Mouse (Mus musculus) liver, embryonic 13.5 days (tissue): ENCODE measurements around the gene A4gnt. TPM values are rescaled to one million over a fixed set of nuclear protein-coding genes. Genes with fewer than 3 reads are reported as not detected.
"Not testable (repeated sequence)": the region's sequence is repeated elsewhere in the genome, so short reads cannot be mapped to it uniquely, and the experiment has no call there.

ENCODE experiments used
- ATAC-seq: fragments of 200-750 bp; cut with Nextera tagmentation; 2 replicates; pipeline ENCODE4 v1.8.0; 2017; ENCODE audit warnings: low read depth, mild to moderate bottlenecking, moderate number of reproducible peaks, moderate library complexity
- DNase-seq: peaks from one replicate; pipeline ENCODE4 v3.0.0; 2022
- H3K27ac ChIP-seq: fragments of 300-500 bp; sonication (generic); 2 replicates; pipeline ENCODE4 v1.5.1; 2015; ENCODE audit warnings: moderate library complexity, mild to moderate bottlenecking, inconsistent platforms
- H3K27me3 ChIP-seq: fragments of 300-500 bp; sonication (generic); 2 replicates; pipeline ENCODE4 v1.6.1; 2015; ENCODE audit warnings: mild to moderate bottlenecking, inconsistent platforms
- H3K36me3 ChIP-seq: fragments of 300-500 bp; sonication (generic); 2 replicates; pipeline ENCODE4 v1.6.1; 2015; ENCODE audit warnings: mild to moderate bottlenecking, inconsistent platforms
- H3K4me1 ChIP-seq: fragments of 300-500 bp; sonication (generic); replicated peaks from 2 replicates; pipeline ENCODE4 v1.6.1; 2015; ENCODE audit warnings: inconsistent platforms
- H3K4me2 ChIP-seq: fragments of 300-500 bp; sonication (generic); 2 replicates; pipeline ENCODE4 v1.6.1; 2015; ENCODE audit warnings: inconsistent platforms, mild to moderate bottlenecking, moderate library complexity
- H3K4me3 ChIP-seq: fragments of 300-500 bp; sonication (generic); replicated peaks from 2 replicates; pipeline ENCODE4 v1.5.1; 2015; ENCODE audit warnings: mild to moderate bottlenecking, inconsistent platforms
- H3K9ac ChIP-seq: fragments of 300-500 bp; sonication (generic); 2 replicates; pipeline ENCODE4 v1.6.1; 2015; ENCODE audit warnings: mild to moderate bottlenecking, inconsistent platforms
- H3K9me3 ChIP-seq: fragments of 300-500 bp; sonication (generic); replicated peaks from 2 replicates; pipeline ENCODE4 v1.6.1; 2016; ENCODE audit warnings: inconsistent platforms
- WGBS: fragments of 180-500 bp; shearing (Covaris S2); methylation state at CpG from one replicate; pipeline ENCODE4 v1.1.7; 2015; ENCODE audit not compliant: insufficient replicate concordance; 5-methylcytosine and 5-hydroxymethylcytosine counted together
- polyA plus RNA-seq: library from polyadenylated mRNA; unstranded; fragments of >200 nt; fragmentation: Nextera tagmentation; extraction: Ambion mirVana; gene quantifications from 2 replicates; pipeline ENCODE4 v1.2.1, GENCODE M21; 2015

Gene A4gnt
- polyA plus RNA-seq, result not detected in 2 replicates

DNA sequence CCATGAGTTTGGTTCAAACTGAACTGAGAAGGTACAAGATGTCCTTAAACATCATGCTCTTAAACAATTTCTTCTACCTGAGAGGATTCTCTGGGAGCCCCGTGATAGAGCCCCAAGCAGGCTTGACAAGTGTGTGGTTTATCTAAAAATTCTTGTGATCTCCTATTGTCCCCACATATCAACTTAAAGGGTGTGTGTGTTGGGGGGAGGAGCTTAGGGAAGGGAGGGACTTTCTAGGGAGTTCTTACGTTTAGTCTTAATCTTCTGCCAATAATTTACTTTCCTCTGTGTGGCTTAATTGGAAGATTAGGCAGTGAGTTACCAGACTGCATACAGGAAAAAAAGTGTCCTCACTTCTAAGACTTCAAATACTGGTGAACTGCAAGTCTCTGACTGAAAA is at the start of gene A4gnt:
Gene A4gnt (plus strand): TSS at position 301 of the 400 bp plus-strand sequence.
- H3K4me1 ChIP-seq, result no peaks in the 10 kb centered on the region
- no peaks in the 10 kb centered on the region for H3K9me3 ChIP-seq
- no peaks in the 10 kb centered on the region for H3K36me3 ChIP-seq
- DNase-seq (no peak), ATAC-seq (no peak)
- 10% methylated on average over 2 of the region's 2 CpGs for WGBS
- no peaks in the 10 kb centered on the region for H3K27me3 ChIP-seq
- H3K27ac ChIP-seq, result no peak within 1 kb of the TSS
- no peak within 1 kb of the TSS for H3K4me3 ChIP-seq
- no peak within 1 kb of the TSS for H3K9ac ChIP-seq
- H3K4me2 ChIP-seq, result no peak within 1 kb of the TSS

DNA sequence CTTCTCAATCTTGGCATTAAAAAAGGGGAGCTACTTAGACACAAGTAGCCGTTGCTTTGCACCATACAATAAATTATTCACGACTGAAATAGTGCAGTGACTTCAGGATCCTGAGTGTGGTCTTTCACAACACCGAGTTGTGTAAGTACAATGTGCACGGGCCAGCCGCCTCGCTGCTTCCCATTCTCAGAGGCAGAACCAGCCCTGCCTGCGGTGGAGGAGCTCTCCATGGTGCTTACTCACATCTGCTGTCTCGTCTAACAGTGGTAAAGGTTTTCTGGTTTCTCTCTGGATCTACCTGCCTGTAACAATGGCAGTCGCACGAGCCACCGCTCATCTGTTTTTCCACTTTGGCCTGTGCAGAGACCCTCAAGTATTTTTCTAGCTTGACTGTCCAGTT is 48.6 kb upstream of the A4gnt start:
- no peak overlapping the region for H3K4me3 ChIP-seq
- no peak overlapping the region for H3K27ac ChIP-seq
- peak; percentile 58 for DNase-seq
- no peaks in the 10 kb centered on the region for H3K27me3 ChIP-seq
- 8% methylated on average over 11 of the region's 11 CpGs for WGBS
- H3K4me1 ChIP-seq, result peaks cover 38% of the 10 kb centered on the region
- peak overlapping the region; percentile 9; the same call in 1 of the 2 replicates for H3K4me2 ChIP-seq
- H3K9ac ChIP-seq, result no peak overlapping the region
- no peak for ATAC-seq
- H3K36me3 ChIP-seq, result no peaks in the 10 kb centered on the region
- no peaks in the 10 kb centered on the region for H3K9me3 ChIP-seq

- Histone ChIP-seq H3K27me3 (no peaks in the 10 kb centered on the region), H3K9me3 (no peaks in the 10 kb centered on the region), H3K4me1 (peaks cover 30% of the 10 kb centered on the region), H3K9ac (peak overlapping the region; percentile 88), H3K4me2 (peak overlapping the region; percentile 89), H3K36me3 (no peaks in the 10 kb centered on the region), H3K27ac (peak overlapping the region; percentile 93), H3K4me3 (peak overlapping the region; percentile 93)
- ATAC-seq (no peak; the same call in 1 of the 2 replicates), DNase-seq (no peak)
- 1% methylated on average over 15 of the region's 15 CpGs for WGBS
Measured at GRCm38 (mm10) chr9:99568023-99568346, 44.3 kb upstream of the A4gnt start.

GRCm38 (mm10) chr9:99568347-99569070 is 43.8 kb upstream of the A4gnt start, which contains the start of gene Armc8:
Armc8 (minus strand) TSS chr9:99568899.
- H3K4me1 ChIP-seq, result peaks cover 26% of the 10 kb centered on the region
- no peaks in the 10 kb centered on the region for H3K27me3 ChIP-seq
- WGBS, result under 1% methylated on average over 69 of the region's 70 CpGs
- ATAC-seq (peak; percentile 92), DNase-seq (peak; percentile 89)
- no peaks in the 10 kb centered on the region for H3K9me3 ChIP-seq
- H3K4me3 ChIP-seq, result peak within 1 kb of the TSS; percentile 93
- peak within 1 kb of the TSS; percentile 93 for H3K27ac ChIP-seq
- H3K36me3 ChIP-seq, result no peaks in the 10 kb centered on the region
- peak within 1 kb of the TSS; percentile 88 for H3K9ac ChIP-seq
- peak within 1 kb of the TSS; percentile 89 for H3K4me2 ChIP-seq

GRCm38 (mm10) chr9:99569071-99569397 is 43.3 kb upstream of the A4gnt start:
- peaks cover 21% of the 10 kb centered on the region for H3K4me1 ChIP-seq
- H3K4me3 ChIP-seq, result peak overlapping the region; percentile 93
- H3K27me3 ChIP-seq, result no peaks in the 10 kb centered on the region
- under 1% methylated on average over 9 of the region's 9 CpGs for WGBS
- peak overlapping the region; percentile 93 for H3K27ac ChIP-seq
- H3K9ac ChIP-seq, result peak overlapping the region; percentile 88
- H3K4me2 ChIP-seq, result peak overlapping the region; percentile 89
- H3K36me3 ChIP-seq, result no peaks in the 10 kb centered on the region
- H3K9me3 ChIP-seq, result no peaks in the 10 kb centered on the region
- ATAC-seq, result no peak
- DNase-seq, result no peak

GRCm38 (mm10) chr9:99575677-99576480 is 36.4 kb upstream of the A4gnt start, which contains the start of gene Dbr1:
Dbr1 (plus strand) TSS chr9:99575799.
- Histone ChIP-seq H3K4me3 (peak within 1 kb of the TSS; percentile 89), H3K27ac (peak within 1 kb of the TSS; percentile 85), H3K9me3 (no peaks in the 10 kb centered on the region), H3K4me1 (peaks cover 27% of the 10 kb centered on the region), H3K27me3 (no peaks in the 10 kb centered on the region), H3K4me2 (peak within 1 kb of the TSS; percentile 72), H3K36me3 (peaks cover 23% of the 10 kb centered on the region), H3K9ac (peak within 1 kb of the TSS; percentile 94)
- DNase-seq, result peak; percentile 83
- peak; percentile 92 for ATAC-seq
- WGBS, result under 1% methylated on average over 57 of the region's 57 CpGs

DNA sequence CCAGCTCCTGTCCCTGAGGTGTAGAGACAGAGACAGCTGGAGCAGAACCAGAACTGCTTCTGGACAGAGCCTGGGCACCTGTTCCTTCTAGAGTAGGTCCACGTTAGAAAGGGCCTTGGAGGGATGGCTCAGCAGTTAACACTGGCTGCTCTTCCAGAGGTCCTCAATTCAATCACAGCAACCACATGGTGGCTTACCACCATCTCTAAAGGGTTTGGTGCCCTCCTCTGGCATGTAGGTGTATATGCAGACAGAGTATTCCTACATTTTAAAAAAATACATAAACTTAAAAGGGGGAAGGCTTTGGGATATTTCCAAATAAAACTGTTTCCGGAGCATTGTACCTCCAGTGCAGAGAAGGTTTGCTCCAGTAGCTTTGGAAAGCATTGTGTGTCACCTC is 31.6 kb upstream of the A4gnt start:
- Histone ChIP-seq H3K9me3 (no peaks in the 10 kb centered on the region), H3K4me1 (peaks cover 18% of the 10 kb centered on the region), H3K4me3 (no peak overlapping the region), H3K27me3 (no peaks in the 10 kb centered on the region), H3K36me3 (peaks cover 62% of the 10 kb centered on the region), H3K27ac (no peak overlapping the region), H3K4me2 (no peak overlapping the region), H3K9ac (no peak overlapping the region)
- no peak for ATAC-seq
- no peak for DNase-seq
- 51% methylated on average over 2 of the region's 2 CpGs for WGBS

GRCm38 (mm10) chr9:99587505-99588202 is 24.6 kb upstream of the A4gnt start:
- H3K27me3 ChIP-seq, result no peaks in the 10 kb centered on the region
- H3K4me1 ChIP-seq, result no peaks in the 10 kb centered on the region
- WGBS, result 26% methylated on average over 8 of the region's 8 CpGs
- no peak overlapping the region for H3K9ac ChIP-seq
- DNase-seq (peak; percentile 21), ATAC-seq (no peak)
- H3K4me3 ChIP-seq, result no peak overlapping the region
- H3K4me2 ChIP-seq, result no peak overlapping the region
- peaks cover 23% of the 10 kb centered on the region for H3K36me3 ChIP-seq
- H3K9me3 ChIP-seq, result no peaks in the 10 kb centered on the region
- H3K27ac ChIP-seq, result no peak overlapping the region

GRCm38 (mm10) chr9:99591144-99591543 is 21.2 kb upstream of the A4gnt start:
- no peaks in the 10 kb centered on the region for H3K36me3 ChIP-seq
- H3K9ac ChIP-seq, result no peak overlapping the region
- no peak overlapping the region for H3K4me3 ChIP-seq
- 45% methylated on average over 8 of the region's 8 CpGs for WGBS
- no peak overlapping the region for H3K27ac ChIP-seq
- ATAC-seq (no peak), DNase-seq (no peak)
- no peak overlapping the region for H3K4me2 ChIP-seq
- no peaks in the 10 kb centered on the region for H3K9me3 ChIP-seq
- no peaks in the 10 kb centered on the region for H3K4me1 ChIP-seq
- H3K27me3 ChIP-seq, result no peaks in the 10 kb centered on the region

DNA sequence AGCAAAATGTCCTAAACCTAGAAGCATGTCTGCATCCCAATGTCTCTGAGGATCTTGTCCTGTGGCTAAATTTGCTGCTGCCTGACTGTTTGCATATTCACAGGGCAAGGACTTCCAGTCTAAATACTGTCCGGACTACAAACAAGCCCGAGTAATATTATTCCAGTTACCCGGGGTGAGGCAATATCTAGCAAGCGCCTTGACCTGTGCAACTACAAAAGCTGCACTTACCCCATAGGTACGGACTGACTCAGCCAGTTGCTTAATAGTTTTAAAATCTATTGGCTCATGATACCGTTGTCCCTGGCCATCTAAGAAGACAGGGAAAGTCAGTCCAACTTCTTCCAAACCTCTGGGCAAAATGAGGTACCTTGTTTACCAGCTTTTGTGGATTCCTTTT is 13.2 kb upstream of the A4gnt start:
- not testable (repeated sequence) for H3K4me2 ChIP-seq, H3K36me3 ChIP-seq, H3K4me3 ChIP-seq, H3K27ac ChIP-seq, DNase-seq, H3K9ac ChIP-seq, H3K27me3 ChIP-seq, H3K4me1 ChIP-seq, H3K9me3 ChIP-seq, ATAC-seq
- WGBS, result 76% methylated on average over 6 of the region's 6 CpGs

DNA sequence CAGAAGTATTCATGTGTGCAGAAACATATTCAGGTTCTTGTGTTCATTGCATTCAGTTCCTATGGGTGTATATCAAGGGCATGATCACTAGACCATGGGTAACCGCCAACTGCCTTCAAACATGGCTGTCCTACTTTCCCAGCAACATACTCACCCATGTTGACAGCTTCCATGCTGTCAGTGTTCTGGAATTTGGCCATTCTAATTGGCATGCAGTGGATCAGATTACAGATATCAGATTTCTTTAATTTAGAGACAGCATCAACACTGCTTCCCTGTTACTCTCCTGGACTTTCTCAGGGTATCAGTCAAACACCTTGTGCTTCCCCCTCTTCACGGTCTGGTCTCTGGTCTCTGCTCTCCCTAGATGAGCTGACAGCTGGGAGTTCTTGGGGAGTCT is 8.7 kb upstream of the A4gnt start:
- no peak for DNase-seq
- Histone ChIP-seq H3K27ac (no peak overlapping the region), H3K4me1 (no peaks in the 10 kb centered on the region), H3K27me3 (no peaks in the 10 kb centered on the region), H3K9ac (no peak overlapping the region), H3K4me3 (no peak overlapping the region), H3K9me3 (no peaks in the 10 kb centered on the region), H3K36me3 (no peaks in the 10 kb centered on the region), H3K4me2 (no peak overlapping the region)
- 64% methylated on average over 2 of the region's 2 CpGs for WGBS
- ATAC-seq, result no peak
